Mouse (Mus musculus) mouse trophoblast stem cell (cell line): ENCODE results near the gene E2f1.

ENCODE experiments used
- in situ Hi-C, 2 experiments: fragments of 300-500 bp; cut with MseI, MboI; formaldehyde crosslinking; loops; 2 replicates in 1 of 2; 3 replicates in 1 of 2; pipeline ENCODE4 v1.15.1; 2025

E2f1 gene

DNA sequence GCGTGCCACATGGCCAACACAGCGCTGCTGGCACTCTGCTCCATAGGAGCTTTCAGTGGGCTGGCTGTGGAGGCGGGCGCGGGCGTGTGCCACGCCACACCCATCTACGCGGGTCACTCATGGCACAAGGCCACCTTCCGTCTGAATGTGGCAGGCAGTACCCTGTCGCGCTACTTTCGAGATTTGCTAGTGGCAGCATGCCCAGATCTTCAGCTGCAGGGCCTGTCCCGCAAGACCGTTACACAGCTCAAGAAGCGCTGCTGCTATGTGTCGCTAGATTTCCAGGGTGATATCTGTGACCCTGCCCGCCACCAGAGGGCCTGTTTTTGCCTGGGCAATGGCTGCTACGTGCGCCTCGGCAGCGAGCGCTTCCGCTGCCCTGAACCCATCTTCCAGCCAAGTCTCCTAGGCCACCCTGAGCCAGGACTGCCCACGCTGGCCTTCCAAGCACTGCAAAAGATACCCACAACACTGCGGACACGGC lies 17.2 kb downstream of the E2f1 start:
- in situ Hi-C loops = no loop called here

DNA sequence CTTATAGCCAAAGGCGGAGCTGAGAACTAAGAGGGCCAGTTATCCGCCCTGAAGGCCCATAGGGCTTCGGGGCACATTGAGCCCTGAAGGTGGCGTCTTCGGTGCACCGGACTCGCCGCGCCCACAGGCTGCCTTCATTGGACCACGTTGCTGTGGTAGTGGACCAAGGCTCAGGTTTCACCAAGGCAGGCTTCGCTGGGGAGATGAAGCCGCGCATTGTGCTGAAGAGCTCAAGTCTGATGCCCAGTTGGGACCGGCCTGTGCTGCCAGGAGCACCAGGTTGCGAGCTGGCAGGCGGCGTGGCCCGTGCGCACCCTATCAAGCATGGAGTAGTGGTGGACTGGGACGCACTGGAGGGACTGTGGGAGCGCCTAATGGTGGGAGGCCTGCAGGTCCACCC lies 17.8 kb downstream of the E2f1 start:
- in situ Hi-C loops = no loop called here

DNA sequence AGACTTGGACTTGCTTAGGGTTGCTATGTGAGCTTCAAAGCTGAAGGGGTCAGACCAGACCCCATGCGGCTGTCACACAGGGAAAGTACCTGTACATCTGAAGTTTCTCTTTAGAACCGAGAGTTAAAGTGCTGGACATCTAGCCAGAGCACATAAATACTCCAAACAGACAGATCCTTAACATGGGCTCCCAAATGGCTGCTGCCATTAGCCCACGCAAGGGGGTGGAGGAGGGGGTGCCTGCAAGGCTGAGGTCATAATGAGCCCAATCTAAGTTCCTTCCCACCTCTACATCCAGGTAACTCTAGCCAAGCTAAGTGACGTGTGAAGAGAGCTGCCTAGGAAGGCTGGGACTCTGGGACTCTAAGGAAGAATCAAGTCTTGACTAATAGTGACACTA lies 18.2 kb downstream of the E2f1 start, which contains the start of gene Actl10:
Actl10 (plus strand) TSS at position 301 of the 400 bp plus-strand sequence.
- in situ Hi-C loops = no loop called here

DNA sequence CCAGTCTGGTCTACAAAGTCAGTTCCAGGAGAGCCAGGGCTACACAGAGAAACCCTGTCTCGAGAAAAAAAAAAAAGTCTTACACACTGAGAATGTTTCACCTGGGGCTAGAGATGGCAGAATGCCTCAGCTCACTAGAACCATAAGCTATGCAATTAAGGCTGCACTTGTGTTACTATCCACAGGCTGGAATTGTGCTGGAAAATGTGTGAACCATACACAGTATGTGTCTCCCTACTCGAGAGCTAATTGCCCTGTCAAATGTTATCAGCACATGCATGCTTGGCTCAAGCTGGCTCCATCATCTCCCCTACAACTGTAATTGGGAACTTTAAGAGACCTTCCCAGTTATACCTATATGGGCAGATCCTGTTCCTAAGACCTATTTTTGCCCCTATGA lies 18.8 kb downstream of the E2f1 start:
- in situ Hi-C loops = no loop called here

DNA sequence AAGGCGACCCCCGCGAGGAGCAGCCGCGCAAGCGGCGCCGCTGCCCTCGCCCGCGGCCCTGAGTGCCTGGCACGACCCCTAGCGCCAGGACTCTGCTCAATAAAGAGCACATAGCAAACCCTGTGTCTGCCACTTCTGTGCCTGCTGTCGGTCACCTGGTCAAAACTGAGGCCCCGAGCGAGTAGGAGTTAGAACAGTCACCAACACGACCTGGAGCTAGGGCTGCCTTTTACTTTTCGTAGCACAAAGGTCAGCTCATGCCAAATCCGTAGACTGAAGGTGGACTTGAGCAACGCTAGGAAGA lies 19.9 kb downstream of the E2f1 start:
- in situ Hi-C loops = no loop called here

- in situ Hi-C loops = no loop called here
Measured at GRCm38 (mm10) chr2:154549127-154549885, 20.4 kb downstream of the E2f1 start.

DNA sequence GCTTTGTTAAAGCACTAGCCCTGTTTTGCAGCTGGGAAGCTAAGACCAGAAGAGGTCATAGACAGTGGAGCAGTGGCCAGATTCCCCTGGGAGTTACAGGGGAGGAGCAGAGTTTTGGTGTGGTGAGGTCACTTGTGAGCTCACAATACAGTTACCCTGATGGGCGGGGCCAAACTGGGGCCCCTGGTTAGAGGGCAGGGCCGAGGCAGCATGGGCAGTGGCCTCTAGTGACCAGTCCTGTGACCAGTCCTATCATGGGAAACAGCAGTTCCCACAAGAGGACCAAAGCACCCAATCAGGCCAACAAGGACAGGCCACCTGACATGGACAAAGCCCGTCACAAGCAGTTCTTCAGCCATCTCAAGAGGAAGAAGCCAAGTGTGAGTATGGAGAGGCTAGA lies 21.0 kb downstream of the E2f1 start:
- in situ Hi-C loops = no loop called here

DNA sequence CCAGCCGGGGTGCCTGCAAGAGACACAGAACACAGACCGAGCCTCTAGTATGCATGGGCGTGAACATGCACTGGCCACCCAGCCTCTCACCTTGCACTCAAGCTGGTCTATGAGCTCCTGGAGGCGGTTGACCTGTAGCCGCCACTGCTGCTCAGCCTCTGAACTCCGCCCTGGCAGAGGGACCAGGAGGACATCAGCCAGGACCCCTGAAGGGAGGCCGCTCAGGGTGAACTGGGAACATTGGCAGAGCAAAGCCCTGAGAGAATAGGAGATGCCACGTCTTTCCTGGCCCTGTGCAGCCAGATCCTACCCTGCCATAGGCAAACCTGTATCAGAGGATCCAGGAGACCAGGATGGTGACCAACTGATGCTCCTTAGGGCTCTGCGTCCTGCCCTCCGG lies 23.0 kb downstream of the E2f1 start, which contains the start of gene 1700003F12Rik:
1700003F12Rik (plus strand) TSS at position 375 of the 400 bp plus-strand sequence.
- in situ Hi-C loops = no loop called here

DNA sequence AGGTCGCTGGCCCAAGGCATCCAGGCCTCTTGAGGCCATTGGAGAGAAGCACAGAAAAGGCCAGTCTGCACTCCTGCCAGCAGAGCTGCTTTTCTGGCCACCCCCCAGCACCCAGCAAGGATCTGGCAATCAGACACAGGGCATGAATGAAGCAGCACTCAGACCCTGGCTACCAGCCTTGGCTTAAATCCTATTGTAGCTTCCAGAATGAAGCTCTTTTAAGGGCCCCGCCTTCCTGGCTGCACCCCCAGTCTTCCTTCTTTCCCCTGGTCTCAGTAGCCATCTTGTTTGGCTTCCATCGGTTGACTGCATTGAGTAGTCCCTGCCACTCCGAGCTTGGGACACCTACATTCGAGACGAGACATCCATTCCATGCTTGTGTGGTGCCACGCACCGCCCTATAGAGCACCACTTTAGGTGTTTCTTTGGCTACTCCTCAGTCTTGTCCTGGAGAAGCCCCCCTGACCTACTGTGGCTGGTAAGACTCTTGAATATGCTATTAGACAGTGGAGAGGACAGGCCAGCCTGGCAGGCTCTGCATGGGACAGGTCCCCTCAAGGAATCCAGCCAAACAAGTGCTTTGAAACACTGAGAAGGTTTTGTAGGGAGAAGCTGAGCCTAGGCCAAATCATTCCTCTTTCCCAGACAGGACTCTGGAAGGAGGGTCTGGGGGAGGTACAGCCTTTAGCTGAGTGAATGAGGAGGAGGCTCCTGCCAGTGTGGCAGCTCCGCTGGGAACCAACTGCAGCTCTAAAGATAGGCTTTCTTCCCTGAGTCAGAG lies 25.9 kb downstream of the E2f1 start:
- in situ Hi-C loops = loop anchor here in 1 of 2 experiments (5.0 kb wide), 1 partner anchor 131 kb away; no protein-coding TSS in a partner anchor

DNA sequence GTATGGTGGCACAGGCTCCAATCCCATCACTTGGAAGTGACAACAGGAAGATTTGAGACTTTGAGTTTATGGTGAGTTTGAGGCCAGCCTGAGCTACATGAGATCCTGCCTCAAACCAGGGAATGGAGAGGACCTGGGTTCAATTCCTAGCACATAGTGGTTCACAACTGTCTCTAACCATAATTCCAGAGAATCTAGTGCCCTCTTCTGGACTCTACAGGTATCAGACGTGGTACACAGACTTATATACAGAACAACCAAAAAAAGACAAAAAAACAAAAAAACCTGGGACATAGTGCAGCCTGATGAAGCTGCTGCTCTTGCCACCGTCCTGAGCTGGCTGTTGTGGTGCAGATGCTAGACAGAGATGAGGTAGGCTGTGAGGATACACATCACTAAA lies 28.1 kb downstream of the E2f1 start:
- in situ Hi-C loops = loop anchor here in 1 of 2 experiments (5.0 kb wide), 1 partner anchor 129 kb away; no protein-coding TSS in a partner anchor

DNA sequence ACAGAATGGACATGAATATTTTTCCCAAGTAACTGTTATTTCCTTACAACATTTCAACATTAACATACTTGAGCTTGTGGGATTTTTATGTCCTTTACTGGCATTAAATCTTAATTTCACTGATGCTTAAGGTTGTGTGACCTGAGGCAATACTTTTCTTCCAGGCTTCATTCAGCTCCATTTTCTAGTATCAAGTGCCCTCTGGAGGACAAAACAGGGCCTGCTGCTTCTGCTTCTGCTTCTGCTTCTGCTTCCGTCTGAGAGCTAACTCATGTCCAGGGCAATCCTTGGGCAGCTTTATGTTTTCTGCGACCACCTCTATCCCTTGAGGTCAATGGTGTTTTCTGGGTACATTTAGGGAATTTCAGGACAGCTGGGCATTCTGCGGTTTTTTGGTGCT lies 30.0 kb downstream of the E2f1 start:
- in situ Hi-C loops = loop anchor here in 1 of 2 experiments (5.0 kb wide), 1 partner anchor 127 kb away; no protein-coding TSS in a partner anchor

GRCm38 (mm10) chr2:154538710-154539109 lies 31.0 kb downstream of the E2f1 start:
- in situ Hi-C loops = no loop called here

DNA sequence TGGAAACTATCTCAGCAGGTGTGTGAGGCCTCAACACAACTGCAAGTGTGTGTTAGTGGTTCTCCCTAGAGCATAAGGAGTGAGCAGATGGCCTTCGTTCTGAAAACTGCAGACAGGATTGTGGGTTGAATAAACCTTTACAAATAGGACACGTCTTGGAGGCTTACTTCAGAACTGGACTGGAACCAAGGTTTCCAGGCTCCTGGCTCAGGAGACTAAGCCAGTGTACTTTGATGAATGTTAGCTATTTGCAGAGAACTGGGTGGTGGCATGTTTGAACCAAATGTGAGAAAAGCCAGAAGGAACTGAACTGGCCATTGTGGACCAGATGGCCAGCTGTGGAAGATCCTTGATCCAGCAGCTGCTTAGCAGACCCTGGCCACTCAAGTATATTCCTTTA lies 31.4 kb downstream of the E2f1 start:
- in situ Hi-C loops = no loop called here

- in situ Hi-C loops = no loop called here
Measured at GRCm38 (mm10) chr2:154534704-154535270, 34.9 kb downstream of the E2f1 start.

- in situ Hi-C loops = no loop called here
Measured at GRCm38 (mm10) chr2:154532888-154533287, 36.8 kb downstream of the E2f1 start.

DNA sequence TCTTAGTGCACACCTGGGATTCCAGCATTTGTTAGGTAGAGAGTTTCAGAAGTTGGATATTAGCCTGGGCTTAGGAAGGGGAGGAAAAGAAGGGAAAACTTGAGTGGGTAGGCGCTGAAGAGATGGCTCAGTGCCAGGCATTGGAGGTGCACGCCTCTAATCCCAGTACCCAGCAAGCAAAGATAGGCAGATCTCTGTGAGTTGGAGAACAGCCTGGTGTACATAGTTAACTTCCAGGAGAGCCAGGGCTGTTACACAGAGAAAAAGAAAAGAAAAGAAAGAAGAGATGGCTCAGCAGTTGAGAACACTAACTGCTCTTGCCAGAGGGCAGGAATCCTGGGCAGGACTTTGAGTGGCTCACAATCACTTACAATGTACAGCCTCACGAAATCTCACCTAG lies 43.2 kb downstream of the E2f1 start:
- in situ Hi-C loops = no loop called here

DNA sequence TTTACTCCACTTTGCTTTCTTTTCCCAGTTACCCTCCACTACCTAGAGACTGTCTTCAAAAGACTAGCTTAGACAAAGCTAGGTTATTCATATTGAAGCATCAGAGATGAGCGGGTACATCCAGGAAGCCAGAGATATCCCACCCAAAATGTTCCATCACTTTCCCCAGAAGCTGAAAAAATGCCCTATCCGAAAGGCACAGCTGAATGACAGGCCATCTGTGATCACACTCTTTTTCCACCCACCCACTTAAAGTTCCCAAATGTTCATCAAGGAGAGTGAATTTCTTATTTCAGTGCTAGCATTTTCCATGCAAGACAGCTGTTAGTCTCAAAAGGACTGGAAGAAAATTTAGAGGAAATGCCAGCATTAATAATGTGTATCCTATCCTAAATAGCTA lies 44.4 kb downstream of the E2f1 start:
- in situ Hi-C loops = no loop called here

GRCm38 (mm10) chr2:154522334-154522733 lies 47.4 kb downstream of the E2f1 start:
- in situ Hi-C loops = no loop called here

DNA sequence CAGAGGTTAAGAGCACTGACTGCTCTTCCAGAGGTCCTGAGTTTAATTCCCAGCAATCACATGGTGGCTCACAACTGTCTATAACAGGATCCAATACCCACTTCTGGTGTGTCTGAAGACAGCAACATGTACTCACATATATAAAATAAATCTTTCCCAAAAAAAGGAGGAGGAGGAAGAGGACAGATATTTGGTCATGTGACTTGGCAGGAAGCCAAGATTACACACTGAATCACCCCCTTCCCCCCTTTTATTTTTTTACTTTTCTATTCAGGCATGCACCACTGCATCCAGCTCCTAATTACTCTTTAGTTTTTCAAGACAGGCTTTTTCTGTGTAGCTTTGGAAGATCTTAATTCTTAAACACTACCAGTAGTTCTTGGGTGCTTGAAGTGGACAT lies 48.2 kb downstream of the E2f1 start:
- in situ Hi-C loops = no loop called here

DNA sequence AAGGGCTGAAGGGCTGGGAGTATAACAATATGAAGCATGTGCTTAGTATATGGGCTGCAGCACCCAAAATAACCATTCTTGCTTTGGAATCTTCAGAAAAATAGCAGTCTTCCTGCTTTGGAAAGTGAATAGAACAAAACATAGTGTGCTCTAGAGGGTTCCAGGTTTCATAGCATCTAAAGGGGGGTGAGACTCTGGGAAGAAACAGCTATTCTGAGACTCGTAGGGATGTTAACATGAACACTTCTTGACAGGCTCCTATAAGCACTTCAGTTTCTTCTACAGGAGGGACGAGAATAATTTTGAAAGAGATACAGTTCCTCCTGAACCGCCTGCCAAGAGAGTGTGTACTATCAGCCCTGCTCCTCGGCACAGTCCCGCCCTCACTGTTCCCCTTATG lies 52.3 kb downstream of the E2f1 start:
- in situ Hi-C loops = no loop called here

GRCm38 (mm10) chr2:154516944-154517343 lies 52.7 kb downstream of the E2f1 start:
- in situ Hi-C loops = no loop called here

DNA sequence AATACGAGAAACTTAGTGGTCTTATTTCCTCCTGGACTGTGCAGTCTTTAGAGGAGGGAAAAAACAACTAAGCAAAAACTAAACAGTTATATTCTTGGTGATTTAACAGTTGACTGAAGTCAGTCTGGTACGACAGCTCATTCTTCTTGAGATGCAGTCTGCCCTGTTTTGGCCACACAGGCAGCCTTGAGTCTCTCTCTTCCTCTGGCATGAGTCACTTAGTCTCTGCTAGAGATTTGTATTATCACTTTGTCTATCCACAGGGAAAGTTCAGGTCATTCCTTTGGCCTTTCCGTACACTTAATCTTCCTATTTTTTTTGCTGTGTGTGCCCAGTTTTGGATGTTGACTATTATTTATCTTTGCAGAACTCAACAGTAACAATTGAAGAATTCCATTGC lies 59.6 kb downstream of the E2f1 start:
- in situ Hi-C loops = no loop called here
